Mouse (Mus musculus): ENCODE results near the gene Tnip1.

- TF ChIP-seq POLR2A (IDR thresholded peaks at IDR 0.05; ENCODE audit: low read depth, low read length) (no peak), CTCF (conservative IDR thresholded peaks at IDR 0.05; ENCODE audit: insufficient read depth, insufficient read length, low read depth, low read length) (no peak)
Observed at GRCm38 (mm10) chr11:54971365-54972048, 8.8 kb upstream of the Tnip1 start.
